Mouse (Mus musculus) lung, adult 10 weeks (tissue): ENCODE data around the gene Smim15. TPM values are rescaled to one million over a fixed set of nuclear protein-coding genes. Genes with fewer than 3 reads are reported as not detected.

Experiments used
- polyA plus RNA-seq: library from polyadenylated mRNA; stranded (reverse); fragments of 350-450 nt; fragmentation: Illumina TruSeq; extraction: RNeasy Lipid Tissue Mini Kit (QIAGEN cat#74804); gene quantifications from one replicate; pipeline ENCODE4 v1.2.3, GENCODE M21; 2014; ENCODE audit warnings: low read depth, low replicate concordance; ENCODE audit not compliant: insufficient read depth

Gene Smim15
- 71.5 TPM for polyA plus RNA-seq

GRCm38 (mm10) chr13:108044222-108044941, at the start of gene Smim15:
Gene Smim15 (plus strand): TSS chr13:108044446.

Other genes with a start within 250 kb of the Smim15 start
- gene Ndufaf2, start 114.2 kb downstream of the Smim15 start, polyA plus RNA-seq = 30.8 TPM
- 5.8 TPM for gene Ercc8, start 114.3 kb downstream of the Smim15 start, polyA plus RNA-seq
- gene Elovl7, start 170.0 kb downstream of the Smim15 start, polyA plus RNA-seq = 3.1 TPM